Mouse (Mus musculus) right cerebral cortex, postnatal 4 days (tissue): Measurements from ENCODE around the gene Mob1a.

Source experiments
- DNase-seq: peaks from one replicate; pipeline ENCODE4 v3.0.0-alpha.2; 2022

The Mob1a gene

DNA sequence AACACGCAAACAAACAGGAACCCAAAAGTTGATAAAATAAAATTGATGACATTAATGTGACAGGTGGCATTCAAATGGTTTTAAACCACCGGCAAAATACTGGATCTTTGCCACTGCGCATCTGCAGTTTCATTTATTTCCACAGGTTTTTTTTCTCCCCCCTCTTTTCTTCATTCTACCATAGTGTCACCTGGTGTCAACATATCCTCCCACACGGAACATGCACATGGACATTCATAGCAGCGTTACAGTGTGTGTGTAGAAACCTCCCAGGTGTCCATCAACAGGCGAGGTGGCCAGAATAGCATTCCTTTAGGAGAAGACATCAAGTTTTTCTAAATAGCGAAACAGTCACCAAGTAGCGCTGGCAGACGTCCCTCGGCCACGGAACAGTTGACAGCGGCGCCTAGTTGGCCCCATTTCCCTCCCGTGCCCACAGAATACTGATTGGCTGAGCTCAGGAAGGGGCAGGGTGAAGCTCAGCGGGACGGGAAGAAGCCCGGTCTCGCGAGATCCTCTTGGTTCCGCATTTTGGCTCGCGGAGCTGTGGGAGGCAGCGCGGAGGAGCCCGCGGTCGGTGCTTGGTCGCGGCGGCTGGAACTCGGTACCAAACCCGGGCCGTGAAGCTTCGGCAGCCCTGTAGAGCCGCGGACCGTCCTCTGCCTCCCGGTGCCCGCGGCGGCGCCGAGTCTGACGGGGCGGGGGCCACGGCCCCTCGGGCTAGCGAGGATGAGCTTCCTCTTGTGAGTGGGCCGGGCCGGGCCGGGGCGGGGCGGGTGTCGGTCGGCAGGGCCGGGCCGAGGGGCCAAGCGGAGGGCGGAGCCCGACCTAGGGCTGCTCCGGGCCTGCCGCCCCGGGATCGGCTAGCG, at the start of gene Mob1a, which contains the start of gene Mthfd2:
Mob1a (plus strand) TSS at position 492 of the 869 bp plus-strand sequence.
Mthfd2 (minus strand) TSS at position 384 of the 869 bp plus-strand sequence.
- peak; percentile 85 for DNase-seq

DNA sequence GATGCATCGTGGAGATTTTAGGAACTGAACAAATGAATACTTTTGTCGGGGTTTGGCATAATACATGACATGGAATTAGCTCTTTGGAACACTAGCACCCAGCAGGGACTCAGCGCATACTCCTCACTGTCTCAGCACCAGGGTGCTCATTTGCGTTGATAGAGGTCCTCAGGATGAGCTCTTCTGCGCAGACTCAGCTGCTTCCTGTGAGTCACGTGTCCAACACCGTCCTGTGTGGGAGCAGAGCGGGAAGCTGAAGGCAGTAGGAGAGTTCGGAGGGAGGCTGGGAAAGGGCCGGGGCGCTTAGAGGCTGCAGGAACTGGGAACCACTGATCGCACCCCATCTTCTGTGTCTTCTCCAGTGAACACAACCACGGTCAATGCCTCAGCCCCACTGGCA, 48.7 kb upstream of the Mob1a start:
- no peak for DNase-seq

DNA sequence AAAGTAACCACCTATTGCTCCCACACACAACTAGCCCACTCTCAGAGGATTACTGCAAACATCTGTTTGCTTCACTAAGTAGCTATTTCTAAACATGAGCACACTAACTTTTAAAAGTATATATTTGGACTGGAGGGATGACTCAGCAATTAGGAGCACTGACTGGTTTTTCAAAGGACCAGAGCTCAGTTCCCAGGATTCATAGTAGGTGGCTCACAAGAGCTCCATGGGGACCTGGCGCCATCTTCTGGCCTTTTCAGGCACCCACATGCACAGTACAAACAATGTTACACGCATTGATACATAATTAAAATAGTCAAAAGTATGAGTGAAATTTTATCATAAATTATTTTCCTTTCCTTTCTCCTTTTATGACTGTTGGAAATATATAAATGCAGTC, 46.9 kb upstream of the Mob1a start:
- no peak for DNase-seq

DNA sequence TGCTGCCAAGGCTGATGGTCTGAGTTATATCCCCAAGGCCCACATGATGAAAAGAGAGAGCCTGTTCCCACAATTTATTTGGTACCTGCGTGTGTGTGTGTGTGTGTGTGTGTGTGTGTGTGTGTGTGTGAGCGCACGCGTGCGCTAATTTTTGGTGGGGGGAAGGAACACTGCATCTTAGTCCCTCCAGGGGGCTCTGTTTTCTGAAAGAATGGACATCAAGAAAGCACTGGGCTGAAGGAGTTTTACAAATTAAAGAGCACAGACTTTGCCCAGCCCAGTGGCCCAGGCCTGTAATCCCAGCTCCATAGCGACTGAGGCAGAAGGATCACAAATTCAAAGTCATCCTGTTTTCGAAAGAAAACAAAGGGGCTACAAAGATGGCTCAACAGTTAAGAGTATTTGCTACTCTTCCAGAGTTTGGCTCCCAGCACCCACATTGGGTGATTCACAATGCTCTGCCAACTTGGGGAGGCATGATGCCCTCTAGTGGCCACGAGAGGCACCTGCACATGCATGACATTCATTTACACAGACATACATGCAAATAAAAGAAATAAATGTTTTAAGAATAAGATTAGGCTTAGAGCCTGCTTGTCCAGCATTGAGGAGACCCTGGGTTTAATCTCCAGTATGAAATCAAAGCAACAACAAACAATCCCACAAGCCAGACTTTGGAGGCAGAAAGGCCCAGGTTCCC, 45.4 kb upstream of the Mob1a start:
- no peak for DNase-seq

DNA sequence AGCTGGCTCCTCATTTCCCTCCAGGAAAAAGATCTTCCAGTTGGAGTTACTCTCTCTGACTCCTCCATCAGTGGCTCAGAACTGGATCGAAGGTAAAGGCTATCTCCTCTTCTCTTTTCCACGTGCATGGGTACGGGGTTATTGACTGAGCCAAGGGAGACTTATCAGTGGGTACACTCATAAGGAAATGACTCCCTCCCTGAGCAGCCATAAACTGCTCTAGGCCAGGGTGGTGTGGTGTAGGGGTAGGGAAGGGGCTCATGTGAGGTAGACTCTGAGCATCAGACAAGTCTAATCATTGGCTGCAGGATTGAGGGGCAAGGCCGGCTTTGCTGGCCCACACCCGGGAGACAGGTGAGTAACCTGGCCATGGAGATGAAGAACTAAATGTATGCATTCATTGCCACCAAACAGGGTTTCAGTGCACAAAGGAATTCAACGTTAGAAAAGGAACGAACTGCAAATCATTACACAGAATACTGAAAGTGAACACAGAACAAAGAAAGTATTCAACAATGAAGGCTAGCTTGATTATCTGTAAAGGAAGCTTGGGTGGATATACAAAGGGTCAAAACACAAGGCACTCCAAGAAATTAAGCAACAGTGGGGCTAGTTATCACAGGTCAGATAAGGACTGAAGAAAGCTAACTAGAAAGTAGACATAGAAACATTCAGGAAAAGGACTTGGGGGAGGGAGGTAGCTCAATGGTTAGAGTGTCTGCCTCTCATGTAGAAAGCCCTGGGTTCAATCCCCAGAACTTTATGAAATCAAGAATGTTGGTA, 25.2 kb upstream of the Mob1a start:
- DNase-seq = no peak

DNA sequence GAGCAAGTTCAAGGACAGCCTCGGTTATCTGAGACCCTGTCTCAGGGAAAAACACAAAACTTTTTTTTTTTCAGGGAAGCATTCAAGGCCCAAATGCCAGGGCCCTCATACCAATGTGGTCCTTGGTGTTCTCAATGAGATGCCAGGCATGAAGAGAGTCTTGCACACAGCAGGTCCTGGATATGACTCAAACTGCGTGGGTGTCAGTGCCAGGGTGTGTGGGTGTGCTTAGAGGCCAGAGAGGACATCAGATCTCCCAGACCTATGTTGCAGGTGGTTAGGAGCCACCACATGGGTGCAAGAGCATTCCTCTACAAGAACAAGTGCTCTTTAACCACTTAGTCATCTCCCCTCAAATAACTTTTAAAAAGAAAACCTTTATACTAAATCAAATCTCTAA, 24.5 kb upstream of the Mob1a start:
- DNase-seq = no peak

DNA sequence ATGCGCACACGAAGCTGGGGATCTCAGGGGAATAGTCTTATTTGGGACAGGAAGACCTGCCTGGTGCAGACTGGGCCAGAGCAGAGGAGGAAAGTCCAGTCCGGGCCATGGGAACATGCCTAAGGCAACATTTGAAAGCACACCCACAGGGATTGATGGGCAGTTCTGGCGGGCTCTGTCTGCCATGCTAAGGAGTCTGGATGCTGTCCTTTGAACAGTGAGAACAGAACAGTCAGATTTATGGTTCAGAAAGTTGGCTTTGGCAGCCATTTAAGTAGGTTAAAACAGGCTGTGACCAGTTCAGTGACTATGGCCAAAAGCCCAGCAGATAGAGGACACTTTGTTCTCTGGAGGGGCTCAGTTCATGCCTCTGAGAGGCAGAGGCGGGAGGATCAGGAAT, 23.6 kb upstream of the Mob1a start:
- DNase-seq = no peak

DNA sequence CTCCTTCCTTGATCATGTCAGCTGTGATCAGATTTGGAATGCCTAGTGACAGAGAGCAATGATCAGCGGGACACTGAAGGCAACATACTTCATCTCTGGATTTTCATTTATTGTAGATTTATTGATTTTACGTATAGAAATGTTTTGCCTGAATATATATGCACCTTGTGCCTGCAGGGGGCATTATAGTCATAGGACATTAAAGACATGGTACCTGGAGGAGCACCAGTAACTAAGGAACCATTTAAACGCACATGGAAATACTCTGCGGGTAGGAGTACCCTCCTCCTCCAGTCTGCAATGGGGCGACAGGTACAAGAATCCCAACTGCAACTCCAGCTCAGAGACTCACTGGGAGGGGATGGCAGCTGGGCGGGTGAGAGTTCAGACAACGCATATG, 16.8 kb upstream of the Mob1a start:
- no peak for DNase-seq

DNA sequence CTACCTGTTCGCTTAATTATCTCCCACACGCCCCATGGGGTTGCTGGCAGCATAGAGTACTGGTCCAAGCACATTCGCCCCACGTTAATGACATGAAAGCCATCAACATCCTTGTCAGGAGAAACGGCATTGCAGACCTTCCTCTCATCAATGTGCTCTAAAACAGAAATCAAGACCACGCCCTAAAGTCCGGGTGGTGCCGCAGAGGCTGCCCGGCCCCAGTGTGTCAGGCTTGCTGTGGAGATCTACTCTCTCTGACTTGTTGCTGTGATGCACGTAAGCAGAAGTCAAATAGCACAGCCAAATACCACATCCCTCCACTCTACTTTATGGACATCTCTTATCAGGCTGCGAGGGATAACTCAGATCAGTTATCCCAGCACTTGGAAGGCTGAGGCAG, 14.6 kb upstream of the Mob1a start:
- DNase-seq = no peak

DNA sequence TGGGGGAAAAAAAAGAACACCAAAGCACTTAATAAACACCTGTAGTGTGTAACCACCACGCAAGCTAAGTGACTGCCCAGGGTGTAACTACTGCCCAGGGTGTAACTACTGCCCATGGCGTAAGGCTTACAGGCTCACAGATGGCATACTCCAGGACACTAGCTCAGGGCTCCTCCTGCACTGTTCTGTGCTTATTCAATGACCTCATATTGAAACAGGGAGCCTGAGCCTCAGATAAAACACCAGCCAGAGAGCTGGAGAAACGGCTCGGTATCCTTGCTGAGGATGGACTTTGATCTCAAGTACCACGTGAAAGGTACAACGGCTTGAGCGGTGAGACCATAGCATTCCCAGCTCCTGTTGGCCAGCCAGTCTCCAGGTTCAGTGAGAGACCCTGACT, 13.8 kb upstream of the Mob1a start:
- DNase-seq = no peak

DNA sequence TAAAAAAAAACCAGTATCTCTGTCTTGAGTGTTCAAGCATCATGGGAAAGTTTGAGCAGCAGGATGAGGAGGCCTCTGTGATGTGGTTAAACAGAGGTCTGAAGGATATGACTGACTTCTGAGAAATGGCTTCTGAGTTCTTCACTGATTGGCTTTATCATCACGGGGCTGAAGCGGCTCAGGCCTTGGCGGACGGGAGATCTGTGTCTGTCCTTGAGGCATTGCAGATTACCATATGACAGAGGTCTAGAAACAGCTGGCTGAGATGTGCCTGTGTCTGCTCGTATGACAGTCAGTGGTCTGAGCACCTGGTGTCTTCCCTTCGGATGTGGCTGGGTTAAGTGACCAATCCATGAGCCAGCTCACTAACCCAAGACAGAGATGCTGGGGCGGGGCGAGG, 13.3 kb upstream of the Mob1a start:
- no peak for DNase-seq

DNA sequence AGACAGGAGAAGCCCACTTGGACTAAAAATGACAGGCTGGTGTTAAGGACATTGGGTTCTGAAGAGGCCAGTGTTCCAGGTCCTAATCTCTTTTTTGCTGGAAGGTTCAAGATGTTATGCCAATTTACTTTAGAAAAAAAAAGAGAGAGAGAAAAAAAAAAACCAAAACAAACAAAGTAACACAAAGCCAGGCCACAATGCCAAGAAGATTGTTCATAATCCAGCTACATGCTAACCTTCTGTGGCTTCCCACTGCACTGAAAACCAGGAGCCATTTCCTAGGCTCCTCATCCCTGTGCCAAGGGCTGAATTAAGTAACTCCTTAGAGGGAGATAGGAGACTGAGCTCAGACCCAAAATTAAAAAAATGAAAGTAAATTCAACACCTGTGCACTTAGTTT, 10.5 kb upstream of the Mob1a start:
- DNase-seq = no peak

DNA sequence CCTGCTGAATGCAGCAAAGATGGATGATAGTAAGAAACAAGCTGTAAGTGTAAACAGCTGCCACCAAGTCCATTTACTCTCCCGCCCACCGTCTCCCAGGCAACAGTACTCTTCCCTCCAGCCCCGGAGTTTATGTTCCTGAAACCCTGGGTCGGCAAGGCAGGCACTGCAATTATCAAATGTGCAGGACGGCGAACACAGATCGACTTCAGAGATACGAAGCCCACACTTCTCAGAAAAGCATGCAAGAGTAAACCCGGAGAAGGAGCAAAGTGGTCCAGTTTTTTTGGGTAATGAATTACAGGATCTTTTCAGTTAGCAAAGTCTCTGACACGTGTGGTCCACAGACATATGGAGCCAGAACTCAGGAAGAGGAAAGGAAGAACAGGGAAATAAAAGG, 9.8 kb upstream of the Mob1a start:
- no peak for DNase-seq

DNA sequence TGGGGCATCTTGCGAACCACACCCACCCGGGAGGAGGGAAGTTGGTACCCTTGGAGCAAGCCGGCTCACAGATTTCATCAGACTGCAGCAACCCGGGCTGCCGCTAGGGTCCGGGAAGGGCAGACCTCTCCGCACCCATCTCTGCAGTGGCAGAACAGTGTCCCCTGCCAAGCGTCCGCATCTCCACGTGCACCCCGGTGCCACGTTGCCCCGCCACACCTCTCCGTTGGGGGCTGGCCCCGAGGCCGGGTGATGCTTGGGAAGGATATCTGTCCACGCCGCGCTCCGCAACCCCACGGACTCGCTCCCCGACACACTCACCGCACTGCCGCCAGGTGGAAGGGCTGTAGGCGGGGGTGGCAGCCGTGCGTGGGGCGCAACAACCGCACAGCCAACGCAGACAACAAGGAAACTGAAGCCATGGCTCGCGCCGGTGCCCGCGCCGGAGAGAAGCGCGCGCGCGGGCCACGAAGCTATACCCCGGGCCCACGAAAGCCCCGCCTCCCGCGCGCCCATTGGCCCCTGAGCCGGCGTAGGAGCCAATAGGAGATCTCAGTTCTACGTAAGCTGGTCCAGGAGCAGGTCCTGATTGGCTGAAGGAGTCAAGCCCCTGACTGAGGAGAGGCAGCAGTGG, 8.6 kb upstream of the Mob1a start:
- peak; percentile 91 for DNase-seq

DNA sequence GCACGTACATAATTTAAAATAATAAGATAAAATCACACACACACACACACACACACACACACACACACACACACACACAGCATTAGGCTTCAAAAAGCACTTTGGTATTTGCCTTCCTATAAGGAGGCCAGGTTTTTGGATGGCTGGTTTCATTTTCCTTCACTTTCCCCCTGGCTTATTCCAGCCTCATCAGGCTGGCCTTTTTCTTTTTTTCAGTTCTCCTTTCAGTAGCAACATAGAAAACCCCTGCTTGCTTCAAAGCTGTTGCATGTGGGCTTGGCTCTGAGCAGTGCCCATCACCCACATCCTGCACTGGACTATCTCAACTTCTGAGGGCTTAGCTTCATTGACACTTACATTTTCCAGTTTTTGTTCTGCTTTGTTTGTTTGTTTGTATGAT, 3.9 kb upstream of the Mob1a start:
- no peak for DNase-seq

DNA sequence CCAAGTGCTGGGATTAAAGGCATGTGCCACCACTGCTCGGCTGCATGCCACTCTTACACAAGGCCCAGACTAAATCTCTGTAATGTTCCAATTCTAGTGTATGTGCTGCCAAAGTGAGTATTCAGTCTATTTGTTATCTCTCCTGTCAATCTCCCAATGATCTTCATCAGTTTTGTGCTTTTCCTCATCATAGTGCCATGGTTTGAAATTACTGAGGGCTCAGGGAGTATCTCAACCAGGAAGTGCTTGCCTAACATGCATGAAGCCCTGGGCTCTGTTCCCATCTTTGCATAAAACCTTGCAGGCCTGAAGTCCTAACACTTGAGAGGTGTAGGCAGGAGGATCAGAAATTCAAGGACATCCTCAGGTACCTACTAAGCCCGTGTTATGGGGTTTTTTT, 3.0 kb upstream of the Mob1a start:
- no peak for DNase-seq

DNA sequence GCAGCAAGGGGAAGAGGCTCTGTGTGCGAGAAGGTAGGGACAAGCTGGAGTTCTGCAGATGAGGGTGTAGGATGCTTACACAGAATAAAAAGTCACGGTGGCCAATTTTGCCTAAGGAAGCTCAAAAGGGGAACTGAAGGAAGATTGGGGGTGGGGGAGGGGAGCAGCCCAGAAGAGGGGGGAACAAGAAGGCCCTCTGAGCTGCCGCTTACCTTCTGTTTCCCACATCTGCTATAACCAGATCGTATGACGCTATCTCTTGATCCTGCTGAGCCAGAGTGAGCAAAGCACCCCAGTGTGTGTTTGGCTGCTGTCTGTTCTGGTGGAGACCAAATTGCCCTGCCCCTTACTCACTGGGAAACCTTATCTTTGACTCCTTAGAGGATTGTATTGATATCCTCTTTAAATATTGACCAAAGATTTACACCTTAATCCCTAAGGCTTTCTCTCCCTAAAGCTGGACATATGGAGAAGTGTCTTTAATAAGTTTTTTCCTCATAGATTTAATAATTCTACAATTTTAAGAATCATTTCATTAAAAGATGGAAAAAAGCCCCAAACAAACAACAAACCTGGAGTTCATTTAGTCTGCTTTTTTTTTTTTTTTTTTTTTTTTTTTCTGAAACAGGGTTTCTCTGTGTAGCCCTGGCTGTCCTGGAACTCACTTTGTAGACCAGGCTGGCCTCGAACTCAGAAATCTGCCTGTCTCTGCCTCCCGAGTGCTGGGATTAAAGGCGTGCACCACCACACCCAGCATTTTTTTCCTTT, 2.0 kb upstream of the Mob1a start:
- no peak for DNase-seq

DNA sequence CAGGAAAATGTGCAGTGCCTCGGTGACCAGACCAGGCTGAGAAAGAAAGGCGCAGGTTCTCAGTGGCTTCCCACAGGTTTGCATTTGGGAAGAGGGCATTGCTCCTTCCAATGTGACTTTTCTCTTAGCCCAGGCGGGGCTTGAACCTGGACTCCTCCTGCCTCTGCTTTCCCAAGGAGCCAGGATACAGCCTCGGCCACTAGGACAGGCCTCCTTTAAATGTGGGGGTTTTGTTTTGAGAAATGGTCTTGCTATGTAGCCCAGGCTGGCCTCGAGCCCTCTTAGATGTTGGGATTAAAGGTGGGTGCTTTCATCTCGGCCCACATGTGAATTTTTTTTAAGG, 549 bp downstream of the Mob1a start:
- no peak for DNase-seq

DNA sequence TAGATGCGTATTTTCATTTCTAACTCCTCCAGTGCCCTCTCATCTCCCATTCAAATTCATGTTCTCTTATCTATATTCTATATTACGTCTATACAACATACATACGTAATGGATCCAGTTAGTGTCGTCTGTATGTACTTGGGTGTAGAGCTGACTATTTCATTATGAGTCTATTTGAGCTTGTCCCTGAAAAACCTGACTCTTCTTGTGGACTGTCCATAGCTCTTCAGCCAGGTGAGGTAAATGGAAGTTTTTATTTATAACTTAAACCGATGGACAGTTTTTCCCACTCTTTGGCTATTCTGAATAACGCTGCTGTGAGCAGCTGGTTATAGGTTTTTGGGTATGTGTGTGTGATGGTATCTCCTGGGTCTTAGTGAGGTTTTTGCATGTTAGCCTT, 945 bp downstream of the Mob1a start:
- DNase-seq = no peak

DNA sequence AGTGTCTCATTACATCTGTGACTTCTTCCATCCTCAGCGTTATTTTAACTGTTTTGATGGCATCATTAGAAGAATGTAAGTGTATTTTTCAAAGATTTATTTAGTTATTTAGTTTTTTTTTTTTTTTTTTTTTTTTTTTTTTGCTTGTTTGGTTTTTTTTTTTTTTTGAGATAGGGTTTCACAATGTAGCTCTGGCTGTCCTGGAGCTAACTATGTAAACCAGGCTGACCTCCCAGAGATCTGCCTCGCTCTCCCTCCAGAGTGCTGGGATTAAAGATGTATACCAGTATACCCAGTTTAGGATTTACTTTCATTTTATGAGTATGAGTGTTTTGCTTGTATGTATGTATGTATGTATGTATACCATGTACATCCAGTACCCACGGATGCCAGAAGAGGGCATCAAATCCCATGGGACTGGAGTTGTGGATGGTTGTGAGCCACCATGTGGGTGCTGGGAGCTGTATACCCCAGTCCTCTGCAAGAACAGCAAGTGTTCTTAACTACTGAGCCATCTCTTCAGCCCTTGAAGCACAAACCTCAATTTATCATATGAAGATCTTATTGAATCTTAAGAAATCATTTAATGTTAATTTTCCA, 1.9 kb downstream of the Mob1a start:
- DNase-seq = no peak

DNA sequence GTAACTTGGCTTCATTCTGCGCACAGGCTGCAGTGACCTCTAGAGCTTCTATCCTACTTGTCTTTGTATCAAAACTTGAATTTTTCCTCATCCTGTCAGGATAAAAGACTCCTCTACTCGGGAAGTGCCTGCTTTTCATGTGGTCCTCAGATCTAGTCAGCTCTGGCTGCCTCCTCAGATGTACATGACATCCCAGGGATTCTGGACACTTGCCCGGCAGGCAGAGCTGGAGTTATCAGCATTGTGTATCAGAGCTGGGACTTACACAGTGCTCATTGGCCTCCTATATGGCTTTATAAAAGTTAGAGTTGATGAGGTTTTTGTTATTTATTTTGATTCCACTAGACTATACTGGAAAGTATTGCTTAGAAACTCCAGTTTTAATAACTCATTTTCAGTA, 15.6 kb downstream of the Mob1a start:
- DNase-seq = no peak

DNA sequence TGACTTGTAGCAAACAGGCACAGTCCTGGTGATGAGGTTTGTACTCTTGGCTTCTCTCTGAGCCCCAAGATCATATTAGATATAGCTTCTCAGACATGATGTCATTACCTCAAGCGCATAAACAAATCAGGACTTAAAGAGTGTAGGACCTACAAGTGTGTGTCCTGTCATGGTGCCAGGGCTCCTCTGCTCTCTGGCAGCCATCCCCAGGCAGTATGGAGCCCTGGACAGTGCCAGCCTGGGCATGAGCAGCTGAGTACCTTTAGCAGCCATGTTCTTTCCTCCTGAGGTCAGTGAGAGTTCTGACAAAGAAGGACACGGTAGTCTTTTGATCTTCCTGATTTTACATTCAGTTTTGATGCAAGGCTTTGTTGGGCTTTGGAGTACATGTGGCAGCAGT, 17.1 kb downstream of the Mob1a start:
- no peak for DNase-seq
